Mouse (Mus musculus) MEL (cell line): ENCODE results near the gene Sox10.

Experiments used
- BHLHE40 ChIP-seq: IDR thresholded peaks from 2 replicates; pipeline ENCODE4 v1.6.1; 2012; ENCODE audit warnings: low read depth, mild to moderate bottlenecking, inconsistent platforms, low read length, improper control_type of control experiment, borderline replicate concordance
- CTCF ChIP-seq, 3 experiments: IDR thresholded peaks in 2 of 3; conservative IDR thresholded peaks in 1 of 3; 2 replicates each; pipeline ENCODE4 v1.5.1; 2011 to 2012; ENCODE audit warnings: low read length in 3 of 3, low read depth in 2 of 3, mild to moderate bottlenecking in 2 of 3, improper control_type of control experiment in 1 of 3, inconsistent platforms in 1 of 3, mixed read lengths in 1 of 3, moderate library complexity in 1 of 3; ENCODE audit not compliant: control insufficient read depth in 1 of 3, insufficient read depth in 1 of 3, poor library complexity in 1 of 3, severe bottlenecking in 1 of 3
- E2F4 ChIP-seq: IDR thresholded peaks from 2 replicates; pipeline ENCODE4 v1.6.1; 2011; ENCODE audit warnings: low read depth, low read length, improper control_type of control experiment, borderline replicate concordance
- EP300 ChIP-seq, 2 experiments: IDR thresholded peaks; 2 replicates each; pipeline ENCODE4 v1.6.1; 2011; ENCODE audit warnings: improper control_type of control experiment in 2 of 2, low read length in 2 of 2, low read depth in 1 of 2, mild to moderate bottlenecking in 1 of 2
- GABPA ChIP-seq: IDR thresholded peaks from 2 replicates; pipeline ENCODE4 v1.6.1; 2012; ENCODE audit warnings: low read depth, mild to moderate bottlenecking, inconsistent platforms, low read length, improper control_type of control experiment, moderate library complexity
- JUND ChIP-seq: IDR thresholded peaks from 2 replicates; pipeline ENCODE4 v1.6.1; 2011; ENCODE audit warnings: low read depth, mild to moderate bottlenecking, improper control_type of control experiment, low read length
- MAX ChIP-seq: IDR thresholded peaks from 2 replicates; pipeline ENCODE4 v1.6.1; 2011; ENCODE audit warnings: low read length, improper control_type of control experiment
- MEF2A ChIP-seq: IDR thresholded peaks from 2 replicates; pipeline ENCODE4 v1.6.1; 2014; ENCODE audit warnings: low read depth, mild to moderate bottlenecking, inconsistent platforms, low read length, improper control_type of control experiment; ENCODE audit not compliant: poor library complexity, insufficient replicate concordance, severe bottlenecking; ENCODE audit errors: extremely low read depth
- POLR2A ChIP-seq, 2 experiments: IDR thresholded peaks; 2 replicates each; pipeline ENCODE4 v1.6.1; 2011 to 2012; ENCODE audit warnings: low read length in 2 of 2, mild to moderate bottlenecking in 2 of 2, control low read depth in 1 of 2, improper control_type of control experiment in 1 of 2, low read depth in 1 of 2, moderate library complexity in 1 of 2; ENCODE audit not compliant: control insufficient read depth in 1 of 2, insufficient read depth in 1 of 2, poor library complexity in 1 of 2
- SMC3 ChIP-seq: IDR thresholded peaks from 2 replicates; pipeline ENCODE4 v1.6.1; 2011; ENCODE audit warnings: low read depth, low read length, improper control_type of control experiment
- TCF12 ChIP-seq: IDR thresholded peaks from 2 replicates; pipeline ENCODE4 v1.6.1; 2014; ENCODE audit warnings: low read depth, mild to moderate bottlenecking, inconsistent platforms, low read length, improper control_type of control experiment, moderate library complexity
- USF1 ChIP-seq: IDR thresholded peaks from 2 replicates; pipeline ENCODE4 v1.6.1; 2014; ENCODE audit warnings: low read depth, mild to moderate bottlenecking, inconsistent platforms, low read length, improper control_type of control experiment, moderate library complexity
- ZC3H11A ChIP-seq: IDR thresholded peaks from 2 replicates; pipeline ENCODE4 v1.6.1; 2012; ENCODE audit warnings: low read depth, mild to moderate bottlenecking, inconsistent platforms, low read length, improper control_type of control experiment
- ZNF384 ChIP-seq: IDR thresholded peaks from 2 replicates; pipeline ENCODE4 v1.6.1; 2012; ENCODE audit warnings: low read depth, mild to moderate bottlenecking, inconsistent platforms, low read length, improper control_type of control experiment

- TF ChIP-seq GABPA, result no peak
- TF ChIP-seq POLR2A (IDR thresholded peaks at IDR 0.05; ENCODE audit: control insufficient read depth in 1 of 2, insufficient read depth in 1 of 2, low read depth in 1 of 2, low read length in 2 of 2, poor library complexity in 1 of 2), result no peak
- TF ChIP-seq EP300 (IDR thresholded peaks at IDR 0.05; ENCODE audit: low read depth in 1 of 2, low read length in 2 of 2), result no peak
- no peak for TF ChIP-seq SMC3
- no peak for TF ChIP-seq BHLHE40
- no peak for TF ChIP-seq CTCF (IDR thresholded peaks at IDR 0.05 in 2 of 3, conservative IDR thresholded peaks at IDR 0.05 in 1 of 3; ENCODE audit: control insufficient read depth in 1 of 3, insufficient read depth in 1 of 3, low read depth in 2 of 3, low read length in 3 of 3, poor library complexity in 1 of 3, severe bottlenecking in 1 of 3)
- no peak for TF ChIP-seq ZC3H11A
- TF ChIP-seq E2F4, result no peak
- no peak for TF ChIP-seq MEF2A
- no peak for TF ChIP-seq MAX
- TF ChIP-seq JUND, result no peak
- TF ChIP-seq TCF12, result no peak
- TF ChIP-seq ZNF384, result no peak
- TF ChIP-seq USF1, result no peak
Observed at GRCm38 (mm10) chr15:79115276-79115675, 49.8 kb downstream of the Sox10 start.
